Mouse (Mus musculus): ENCODE measurements around the gene Snx33.

DNA sequence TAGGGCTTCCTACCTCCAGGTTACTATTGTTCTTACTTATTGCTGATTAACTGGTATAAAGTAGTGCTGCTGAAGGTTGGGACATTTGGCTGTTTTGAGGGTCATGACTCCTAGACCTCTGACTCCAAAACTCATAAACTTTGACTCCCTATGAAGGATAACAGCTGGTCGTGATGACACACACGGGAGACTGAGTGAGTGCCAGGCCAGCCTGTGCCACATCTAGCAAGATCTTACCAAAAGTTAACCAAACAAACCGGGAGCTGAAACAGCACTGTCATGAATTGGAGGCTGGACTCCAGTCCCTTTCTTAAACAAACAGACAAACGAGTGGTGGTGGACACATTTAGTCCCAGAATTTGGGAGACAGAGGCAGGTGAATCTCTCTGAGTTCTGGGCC is 1.3 kb upstream of the Snx33 start:
- TF ChIP-seq CTCF (IDR thresholded peaks at IDR 0.05; ENCODE audit: control insufficient read depth, insufficient read depth, low read length) (no peak), POLR2A (IDR thresholded peaks at IDR 0.05; ENCODE audit: borderline replicate concordance, control insufficient read depth, low read depth, low read length) (no peak)

All from bone marrow, adult 2 months (tissue).